ENCODE assay signal across 21 mouse cellular contexts in genomic region chr10:116206449-116206848, GRCm38 (mm10).
DNase-seq lines count a peak whose midpoint lies in the region; ATAC-seq lines count a peak whose summit lies in the region.
"Had no signal": no experiment of that assay in that cellular context is flagged by ENCODE, and none has a peak within 500 bp of the region (broad histone marks: within the 10 kb centered on the region; RNA-seq: fewer than 3 reads in every experiment).

No protein-coding gene starts in this region.

- peak overlapping the region; percentile 98 for H3K27ac ChIP-seq in brown adipose tissue, adult 24 weeks (replicated peaks; ENCODE audit: low read depth, low read length)
- peak overlapping the region; percentile 20; the same call in 1 of the 2 replicates for H3K27ac ChIP-seq in heart, embryonic 15.5 days
- H3K27ac ChIP-seq: embryonic facial prominence, embryonic 15.5 days; hindbrain, embryonic 13.5 days; limb, embryonic 10.5 days; liver, embryonic 15.5 days; midbrain, embryonic 13.5 days had no signal

- intact Hi-C loops in heart, postnatal 14 days (cut with DNase I): loop anchor here (5.0 to 10.0 kb wide), 2 partner anchors 61 to 278 kb away; no protein-coding TSS in a partner anchor

- peaks cover 13% of the 10 kb centered on the region for H3K4me1 ChIP-seq in brown adipose tissue, adult 24 weeks (ENCODE audit: control insufficient read depth, insufficient read depth, insufficient read length, low read length)
- peaks cover 8% of the 10 kb centered on the region for H3K4me1 ChIP-seq in heart, embryonic 15.5 days (replicated peaks)
- H3K4me1 ChIP-seq: embryonic facial prominence, embryonic 15.5 days; hindbrain, embryonic 13.5 days had no signal

- no peaks in the 10 kb centered on the region for H3K9me3 ChIP-seq in heart, embryonic 15.5 days (replicated peaks)
- H3K9me3 ChIP-seq: embryonic facial prominence, embryonic 15.5 days; hindbrain, embryonic 13.5 days; limb, embryonic 10.5 days; liver, embryonic 15.5 days; megakaryocyte, embryonic 14.5 days; midbrain, embryonic 13.5 days had no signal

- peak; percentile 48 to 80 for DNase-seq in heart, adult 18-20 months
- no peak for DNase-seq in heart, postnatal 14 days
- peak; percentile 43 for DNase-seq in kidney, postnatal 14 days
- DNase-seq in kidney, adult 11 months: no peak
- no peak for DNase-seq in urinary bladder, postnatal 25 days (ENCODE audit: low spot score)
- DNase-seq: adrenal gland, postnatal 25 days; cerebellum, adult 11 months; cerebellum, adult 9-11 months; gastrocnemius, postnatal 14 days; liver; lung, postnatal 10 days; thymus, adult 18-20 months had no signal

- WGBS in heart, embryonic 15.5 days: 63% methylated on average over 11 of the region's 11 CpGs

- no peaks in the 10 kb centered on the region for H3K27me3 ChIP-seq in heart, embryonic 15.5 days
- H3K27me3 ChIP-seq: embryonic facial prominence, embryonic 15.5 days; hindbrain, embryonic 13.5 days; liver, embryonic 15.5 days; midbrain, embryonic 13.5 days had no signal

- H3K36me3 ChIP-seq in heart, embryonic 15.5 days: no peaks in the 10 kb centered on the region
- H3K36me3 ChIP-seq: embryonic facial prominence, embryonic 15.5 days; hindbrain, embryonic 13.5 days; limb, embryonic 10.5 days; liver, embryonic 15.5 days; midbrain, embryonic 13.5 days had no signal

- H3K4me3 ChIP-seq in brown adipose tissue, adult 24 weeks (ENCODE audit: insufficient read depth, low read depth, low read length): no peak overlapping the region
- H3K4me3 ChIP-seq in heart, embryonic 15.5 days: no peak overlapping the region
- H3K4me3 ChIP-seq: embryonic facial prominence, embryonic 15.5 days; hindbrain, embryonic 13.5 days; limb, embryonic 10.5 days; liver, embryonic 15.5 days; midbrain, embryonic 13.5 days had no signal

- H3K4me2 ChIP-seq in heart, embryonic 15.5 days: no peak overlapping the region
- H3K4me2 ChIP-seq: embryonic facial prominence, embryonic 15.5 days; hindbrain, embryonic 13.5 days; midbrain, embryonic 13.5 days had no signal

- no peak for ATAC-seq in heart, embryonic 15.5 days (replicated peaks; ENCODE audit: insufficient number of reproducible peaks, insufficient read depth, low FRiP score, low read depth)
- ATAC-seq: forebrain, embryonic 14.5 days; midbrain, embryonic 13.5 days had no signal

- H3K9ac ChIP-seq in heart, embryonic 15.5 days: no peak overlapping the region
- H3K9ac ChIP-seq: embryonic facial prominence, embryonic 15.5 days; hindbrain, embryonic 13.5 days; liver, embryonic 15.5 days had no signal

Comparison
In these comparisons a context has a peak if more than half of its experiments do, and no peak if none do; other contexts are left out.
1. DNase-seq: peak in heart, adult 18-20 months (2 of 2) and kidney, postnatal 14 days (single experiment); none in heart, postnatal 14 days (0 of 2), kidney, adult 11 months (single experiment) and urinary bladder, postnatal 25 days (single experiment).